Mouse (Mus musculus) adipocyte (in vitro differentiated cells): ENCODE measurements around the gene Vmn1r1.

Source experiments
- DNase-seq: peaks from one replicate; pipeline ENCODE4 v3.0.0-alpha.2; 2016; ENCODE audit warnings: low spot score

Gene Vmn1r1

DNA sequence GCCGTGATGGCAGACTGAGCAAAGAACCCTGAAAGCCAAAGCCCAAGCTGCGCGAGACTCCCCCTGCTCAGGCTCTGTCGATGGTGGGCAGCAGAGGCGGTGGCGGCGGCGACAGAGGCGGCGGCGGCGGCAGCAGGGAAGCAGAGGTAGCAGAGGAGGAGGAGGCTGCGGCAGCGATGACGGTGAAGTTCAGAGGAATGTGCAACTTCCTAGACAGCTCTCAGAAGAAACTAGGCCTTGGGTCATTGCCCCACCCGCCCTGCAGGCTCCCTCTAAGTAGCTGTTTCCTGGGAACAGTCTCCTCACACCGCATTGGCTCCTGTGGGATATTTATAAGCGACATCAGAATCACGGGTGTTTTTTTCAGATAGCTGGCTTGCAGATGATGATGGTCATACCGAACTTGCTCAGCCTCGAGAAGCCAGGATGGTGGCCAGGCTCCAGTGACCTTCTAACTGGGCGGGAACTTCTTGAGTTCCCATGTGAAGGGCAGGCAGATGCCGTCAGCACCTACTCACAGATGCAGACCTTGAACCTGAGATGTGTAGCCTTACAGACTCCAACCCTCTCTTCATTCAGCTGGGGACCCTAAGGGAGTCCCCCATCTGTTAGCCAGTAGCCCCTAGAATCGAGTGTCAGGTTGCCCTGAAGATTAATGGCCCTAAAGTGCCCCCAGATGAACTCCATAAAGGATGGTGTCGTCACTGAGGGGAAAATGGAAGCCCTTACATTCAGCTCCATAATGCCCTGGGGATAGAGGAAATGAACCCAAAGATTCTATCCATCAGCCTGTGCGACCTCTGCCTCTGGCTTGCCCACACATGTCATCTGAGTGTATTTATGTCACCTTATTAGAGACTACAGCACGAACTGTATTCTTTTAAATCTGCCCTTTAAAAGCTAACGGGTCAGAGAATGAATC, 26.8 kb downstream of the Vmn1r1 start:
- no peak for DNase-seq

DNA sequence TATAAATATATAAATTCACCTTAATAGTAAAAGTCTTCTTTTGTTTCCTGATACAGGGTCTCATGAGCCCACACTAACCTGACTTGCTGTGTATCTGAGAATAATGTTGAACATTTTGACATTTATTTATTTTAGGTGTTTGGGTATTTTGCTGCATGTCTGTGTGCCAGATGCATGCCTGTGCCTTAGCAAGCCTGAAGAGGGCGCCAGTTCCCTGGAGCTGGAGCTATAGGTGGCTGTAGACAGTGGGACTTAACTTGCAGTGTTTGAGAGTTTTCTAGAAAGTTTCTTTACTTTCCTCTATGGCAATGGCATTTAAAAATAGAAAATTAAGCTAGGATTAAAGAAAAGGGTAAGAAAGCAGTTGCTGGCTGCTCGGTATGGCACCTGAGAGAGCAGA, 33.5 kb downstream of the Vmn1r1 start:
- DNase-seq = no peak

DNA sequence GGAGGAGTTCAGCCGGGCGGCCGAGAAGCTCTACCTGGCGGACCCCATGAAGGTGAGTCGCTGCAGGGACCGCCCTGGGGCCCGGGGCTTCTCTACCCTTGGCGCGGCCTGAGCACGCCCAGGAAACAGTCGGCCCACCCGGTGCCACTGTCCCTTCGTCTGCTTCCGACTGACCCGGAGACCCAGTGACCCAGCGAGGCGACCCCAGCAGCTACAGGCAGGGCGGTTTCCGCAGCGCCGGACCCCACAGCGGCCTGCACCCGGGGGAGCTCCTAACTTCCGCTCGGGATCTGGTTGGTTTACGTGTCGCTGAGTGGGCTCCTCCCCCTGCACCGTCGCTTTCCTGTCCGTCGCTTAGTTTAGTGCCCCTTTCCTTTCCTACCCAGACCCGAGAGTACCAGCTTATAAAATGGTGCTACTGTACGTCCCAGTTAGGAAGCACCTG, 39.3 kb downstream of the Vmn1r1 start:
- DNase-seq = peak; percentile 56

DNA sequence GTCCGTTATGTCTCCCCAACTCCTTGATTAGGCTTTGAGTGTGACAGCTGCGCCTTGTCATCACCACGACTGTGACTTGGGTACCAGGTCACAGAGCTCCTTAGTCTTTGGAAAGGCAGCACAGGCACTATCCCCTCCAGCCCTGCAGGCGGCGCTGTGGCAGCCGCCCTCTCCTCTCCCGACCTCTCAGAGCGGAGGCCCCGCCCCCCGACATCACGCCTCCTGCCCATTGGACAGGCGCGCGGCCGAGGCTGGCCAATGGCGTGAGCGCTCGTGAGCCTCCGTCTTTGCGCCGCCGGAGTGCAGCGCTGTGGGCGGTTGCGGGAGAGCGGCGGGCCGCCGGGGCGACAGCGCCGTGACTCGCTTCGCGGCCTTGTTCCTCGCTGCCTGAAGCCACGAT, 39.8 kb downstream of the Vmn1r1 start, which contains the start of gene Srp9:
Srp9 (plus strand) TSS at position 232 of the 400 bp plus-strand sequence.
- DNase-seq = peak; percentile 98

DNA sequence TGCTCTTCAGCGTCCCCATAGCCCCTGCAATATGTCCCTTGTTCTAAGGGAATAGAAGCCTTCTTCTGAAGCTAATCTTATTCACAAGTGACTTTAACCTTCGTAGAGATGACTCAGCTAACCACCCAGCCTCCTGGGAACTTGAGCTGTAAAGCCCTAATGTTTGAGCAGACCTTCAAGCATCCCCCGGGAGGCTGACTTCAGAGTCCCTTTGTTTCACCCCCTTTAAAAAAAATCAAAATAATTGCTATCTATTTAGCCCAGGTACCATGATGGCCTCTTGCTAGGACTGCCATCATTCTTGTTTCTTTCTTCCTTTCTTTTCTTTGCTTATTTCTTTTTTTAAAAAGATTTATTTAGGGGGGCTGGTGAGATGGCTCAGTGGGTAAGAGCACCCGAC, 41.9 kb downstream of the Vmn1r1 start:
- DNase-seq = no peak

DNA sequence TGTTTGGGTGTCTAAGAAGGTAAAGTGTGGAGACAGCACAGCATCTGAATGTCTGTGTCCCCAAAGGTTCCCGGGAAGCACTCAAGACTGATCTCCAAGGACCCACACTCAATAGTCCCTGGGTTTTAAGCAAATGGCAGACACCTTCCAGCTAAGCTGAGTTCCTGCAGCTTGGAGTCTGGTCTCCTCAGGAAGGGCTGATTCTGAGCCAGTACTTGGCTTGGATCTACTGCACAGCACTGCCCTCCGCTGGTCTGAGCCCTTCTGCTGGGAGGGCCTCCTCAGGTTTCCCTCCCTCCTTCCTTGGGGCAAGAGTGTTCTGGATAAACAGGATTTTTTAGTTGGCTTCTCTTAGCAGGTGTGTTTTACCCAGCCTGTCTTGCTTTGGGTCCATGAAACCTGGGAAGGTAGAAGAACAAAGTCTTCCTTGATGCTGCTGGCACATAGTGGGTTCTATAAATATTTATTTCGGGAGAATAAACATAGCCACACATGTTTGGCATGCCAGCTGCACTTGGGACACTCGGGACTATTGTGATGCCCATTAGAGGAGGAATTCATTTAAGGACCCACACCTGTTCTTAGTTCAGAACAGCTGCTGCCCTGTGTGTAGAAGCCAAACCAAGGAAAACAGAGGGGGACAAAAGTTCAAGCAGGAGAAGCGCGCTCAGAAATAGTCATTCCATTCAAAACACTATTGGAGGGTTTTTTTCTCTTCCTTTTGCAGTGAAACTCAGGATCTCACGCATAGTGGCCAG, 48.5 kb downstream of the Vmn1r1 start:
- DNase-seq = peak; percentile 61

DNA sequence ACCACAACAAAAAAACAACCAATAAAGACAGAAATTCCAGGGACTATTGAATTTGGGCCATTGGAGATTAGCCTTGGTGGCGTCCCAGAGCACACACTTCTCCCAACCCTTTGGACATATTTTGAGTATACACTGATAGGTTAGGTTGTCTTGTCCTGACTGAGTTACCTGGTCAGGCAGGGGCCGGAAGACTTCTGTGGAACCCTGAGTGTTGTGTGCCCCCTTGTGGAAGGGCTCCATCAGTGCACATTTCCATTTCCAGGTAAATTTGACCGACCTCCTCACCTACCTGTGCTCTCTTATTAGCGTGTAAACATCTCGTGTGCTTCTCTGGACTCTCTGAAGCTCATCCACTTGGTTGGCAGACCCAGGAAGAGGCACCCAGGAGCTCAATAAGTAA, 49.1 kb downstream of the Vmn1r1 start:
- peak; percentile 54 for DNase-seq

DNA sequence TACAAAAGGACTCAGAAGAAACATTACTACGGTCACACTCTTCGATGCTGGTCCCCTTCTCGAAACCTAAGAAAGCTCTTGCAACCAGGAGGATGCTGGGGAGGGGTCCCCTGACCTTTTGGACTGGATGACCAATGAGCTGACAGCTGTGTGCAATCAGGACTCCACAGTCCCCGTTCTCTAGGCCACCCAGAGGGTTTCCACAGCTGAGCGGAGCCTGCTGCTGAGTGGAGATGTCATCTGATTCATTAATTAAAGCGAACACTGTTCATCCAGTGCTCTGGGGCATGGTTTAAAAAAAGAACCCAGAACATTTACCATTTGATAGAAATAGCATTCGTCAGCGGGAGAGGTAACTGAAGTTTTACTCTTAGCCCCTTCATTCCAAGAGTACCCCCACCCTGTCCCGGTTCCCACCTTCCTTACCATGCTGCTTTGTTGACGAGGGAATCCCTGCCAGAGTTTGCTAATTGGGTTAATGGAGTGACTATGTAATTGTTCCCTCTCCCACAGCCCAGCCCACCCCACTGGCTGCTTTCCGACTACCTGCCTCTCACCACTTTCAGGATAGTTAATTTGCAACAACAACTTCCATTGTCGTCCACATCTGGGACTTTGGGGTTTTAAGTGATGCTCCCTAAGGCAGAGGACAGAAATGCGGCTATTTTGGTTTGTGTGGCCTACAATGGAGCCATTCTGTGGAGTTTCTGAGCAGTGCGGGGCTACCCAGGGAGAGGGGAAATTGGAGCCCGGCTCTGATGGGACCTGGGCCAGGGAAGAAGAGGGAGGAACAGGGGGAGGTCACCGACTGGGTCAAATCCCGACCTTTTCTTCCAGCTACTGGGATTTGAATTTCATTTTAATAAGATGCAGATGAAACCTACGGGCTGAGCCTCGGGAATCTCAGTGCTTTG, 50.4 kb downstream of the Vmn1r1 start:
- no peak for DNase-seq

DNA sequence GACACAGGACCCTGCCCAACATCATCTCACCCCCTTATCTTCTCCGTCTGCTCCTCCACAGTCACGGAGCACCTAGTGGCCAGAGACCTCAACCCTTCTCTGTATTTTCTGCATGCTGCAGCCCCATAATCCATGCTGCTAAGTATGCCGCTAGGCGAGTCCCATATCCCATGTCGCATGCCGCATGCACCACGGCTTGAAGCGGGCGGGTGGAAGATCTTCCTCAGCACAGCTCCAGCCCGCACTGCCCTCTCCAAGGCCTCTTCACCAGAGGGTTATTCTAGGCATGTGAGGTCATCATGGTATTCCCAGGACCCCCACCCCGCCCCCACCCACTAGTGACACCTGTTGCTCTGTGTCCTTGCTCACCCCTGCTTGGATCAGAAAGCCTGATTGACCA, 51.2 kb downstream of the Vmn1r1 start:
- no peak for DNase-seq

DNA sequence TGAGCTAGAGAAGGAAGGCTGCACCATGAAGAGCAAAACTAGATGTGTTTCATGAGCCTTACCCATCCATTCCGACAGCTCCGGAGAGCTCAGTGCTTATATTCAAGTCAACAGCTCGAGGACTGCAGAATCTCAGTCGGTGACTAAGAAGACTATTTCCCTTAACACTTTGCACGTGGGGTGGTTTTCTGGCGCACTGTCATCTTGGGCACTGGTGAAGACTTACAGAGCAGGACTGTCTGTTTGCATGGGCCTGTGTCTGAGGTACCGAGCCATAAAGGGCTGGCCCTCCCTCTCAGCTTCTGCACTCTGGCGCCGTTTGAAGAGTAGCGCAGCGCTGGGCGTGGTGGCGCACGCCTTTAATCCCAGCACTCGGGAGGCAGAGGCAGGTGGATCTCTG, 51.9 kb downstream of the Vmn1r1 start:
- no peak for DNase-seq

DNA sequence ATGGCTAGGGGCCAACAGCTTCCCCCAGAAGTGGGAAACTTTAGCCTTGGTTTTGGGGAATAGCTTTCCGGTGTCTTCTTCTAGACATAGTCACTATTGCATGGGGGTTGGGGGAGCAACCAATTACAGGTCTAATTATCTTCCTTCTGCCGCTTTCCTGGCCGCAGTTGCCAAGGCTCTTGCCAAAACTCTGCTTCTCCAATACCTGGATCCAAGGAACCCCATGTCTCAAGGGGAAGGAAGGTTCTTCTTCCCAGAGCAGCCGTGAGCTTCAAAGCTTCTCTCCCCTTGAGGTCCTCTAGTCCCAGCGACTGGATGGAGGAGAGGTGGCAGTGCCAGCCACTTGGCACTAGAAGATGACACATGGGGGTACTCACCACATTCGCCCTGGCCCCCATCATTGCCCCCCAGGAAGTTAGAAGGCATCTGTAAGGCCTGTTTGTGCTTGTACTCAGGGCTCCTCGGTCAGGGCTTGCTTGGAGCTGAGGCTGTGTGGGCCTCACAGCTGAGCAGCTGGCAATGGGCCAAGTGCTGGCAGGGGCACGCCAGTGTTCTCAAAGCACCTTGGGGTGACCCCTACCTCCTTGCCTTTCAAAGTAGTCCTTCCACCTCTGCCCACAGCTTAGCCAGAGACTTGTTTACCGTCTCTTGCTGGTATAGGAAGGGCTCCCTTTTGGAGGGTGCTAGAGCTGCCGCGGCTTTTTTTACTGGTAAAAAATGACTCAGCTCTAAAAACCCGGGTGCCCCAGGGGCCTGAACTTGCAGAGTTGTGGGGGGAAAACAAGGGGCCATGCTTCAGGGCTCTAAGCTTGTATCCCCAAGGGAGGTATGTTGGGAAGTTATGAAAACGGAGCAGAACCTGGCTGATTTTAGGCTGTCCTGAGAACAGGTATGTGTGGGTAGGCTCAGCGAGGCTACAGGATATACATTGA, 52.6 kb downstream of the Vmn1r1 start:
- no peak for DNase-seq

DNA sequence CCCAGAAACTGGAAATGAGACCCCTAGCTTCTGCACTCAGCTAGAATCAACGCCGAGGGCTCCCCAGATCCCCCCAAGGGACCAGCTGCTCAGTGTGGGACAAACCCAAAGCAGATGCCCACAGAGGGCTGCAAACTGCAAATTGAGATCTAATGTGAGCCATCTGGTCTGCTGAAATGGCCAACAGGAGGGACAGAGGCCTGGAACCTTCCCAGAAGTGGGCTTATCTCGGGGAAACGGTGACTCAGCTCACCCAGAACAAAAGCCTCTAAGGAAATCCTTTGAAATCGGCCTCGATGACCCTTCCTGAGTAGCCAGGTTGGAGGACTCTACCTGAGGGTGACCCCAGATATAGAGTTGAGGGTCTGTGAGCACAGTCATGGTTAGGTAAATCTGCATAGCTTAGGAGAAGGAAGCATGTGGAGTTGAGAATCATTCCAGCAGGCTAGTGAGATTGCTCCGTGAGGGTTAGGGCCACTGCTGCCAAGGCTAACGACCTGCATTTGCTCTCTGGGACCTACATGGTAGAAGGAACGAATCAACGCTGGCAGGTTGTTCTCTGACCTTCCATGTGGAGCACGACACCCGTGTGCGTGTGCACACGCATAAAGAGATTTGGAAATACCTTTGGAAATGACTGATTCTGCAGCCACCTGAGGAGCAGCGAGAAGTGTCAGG, 53.4 kb downstream of the Vmn1r1 start:
- DNase-seq = no peak

DNA sequence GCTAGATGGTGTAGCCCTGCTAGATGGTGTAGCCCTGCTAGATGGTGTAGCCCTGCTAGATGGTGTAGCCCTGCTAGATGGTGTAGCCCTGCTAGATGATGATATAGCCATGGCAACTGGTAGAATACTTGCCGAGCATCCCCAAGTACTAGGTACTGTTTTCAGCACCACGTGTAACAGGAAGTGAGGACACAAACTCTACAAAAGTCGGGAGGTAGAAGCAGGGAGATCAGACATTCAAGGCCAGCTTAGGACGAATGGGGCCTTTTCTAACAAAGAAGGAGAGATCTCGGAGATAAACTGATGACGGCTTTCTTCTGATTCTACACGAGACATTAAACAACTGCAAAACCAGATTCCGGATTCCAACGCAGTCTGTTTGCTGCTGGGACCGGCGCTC, 54.1 kb downstream of the Vmn1r1 start:
- DNase-seq = no peak

DNA sequence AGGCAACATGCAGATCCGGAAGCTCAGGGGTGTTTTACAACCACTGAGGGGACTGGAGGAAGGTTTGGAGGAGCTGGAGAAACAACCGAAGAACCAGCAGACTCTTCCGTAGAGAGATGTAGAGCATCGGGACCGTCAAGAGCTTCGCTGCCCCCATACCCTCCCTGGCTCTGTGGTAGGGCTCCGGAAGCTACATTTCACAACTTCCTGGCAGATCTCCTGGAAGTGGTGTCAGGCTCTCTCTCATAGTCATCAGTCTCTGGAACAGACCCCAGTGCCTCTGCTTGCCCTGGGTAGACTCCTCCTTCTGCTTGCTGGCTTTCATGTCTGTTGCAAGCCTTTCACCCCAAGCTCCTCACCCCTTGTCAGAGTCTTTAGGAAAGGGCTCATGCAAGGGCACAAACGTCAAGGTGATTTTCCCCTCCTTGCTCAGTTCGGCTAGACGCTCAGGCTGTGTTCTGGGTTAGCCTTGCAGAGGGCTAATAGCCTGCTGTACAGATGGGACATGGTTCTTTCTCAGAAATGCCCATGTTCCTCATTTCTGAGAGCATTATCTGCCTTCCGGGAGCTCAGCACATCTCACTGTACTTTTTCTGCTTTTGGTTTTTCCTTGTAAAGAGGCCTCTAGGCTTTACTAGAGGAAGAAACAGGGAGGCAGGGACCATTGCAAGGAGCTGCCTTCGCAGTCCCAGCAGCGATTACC, 55.7 kb downstream of the Vmn1r1 start:
- DNase-seq = peak; percentile 90

DNA sequence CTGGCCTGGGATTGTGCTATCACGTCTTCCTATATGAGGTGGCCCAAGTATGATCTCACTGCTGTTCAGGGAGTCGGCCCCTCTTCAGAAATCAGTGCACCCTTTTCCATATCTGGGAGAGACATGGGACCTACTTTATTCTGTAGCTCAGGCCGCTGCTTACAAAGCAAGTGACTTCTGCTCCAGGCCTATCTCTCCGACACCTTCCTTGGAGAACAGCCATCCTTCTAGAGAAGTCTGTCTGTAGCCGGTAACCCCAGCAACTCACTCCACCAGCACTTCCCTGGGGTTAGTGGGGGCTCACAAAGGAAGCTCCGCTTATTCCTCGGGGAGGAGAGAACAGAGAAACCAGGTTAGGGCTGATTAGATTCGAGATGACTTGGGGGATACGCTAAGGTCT, 57.0 kb downstream of the Vmn1r1 start:
- no peak for DNase-seq

DNA sequence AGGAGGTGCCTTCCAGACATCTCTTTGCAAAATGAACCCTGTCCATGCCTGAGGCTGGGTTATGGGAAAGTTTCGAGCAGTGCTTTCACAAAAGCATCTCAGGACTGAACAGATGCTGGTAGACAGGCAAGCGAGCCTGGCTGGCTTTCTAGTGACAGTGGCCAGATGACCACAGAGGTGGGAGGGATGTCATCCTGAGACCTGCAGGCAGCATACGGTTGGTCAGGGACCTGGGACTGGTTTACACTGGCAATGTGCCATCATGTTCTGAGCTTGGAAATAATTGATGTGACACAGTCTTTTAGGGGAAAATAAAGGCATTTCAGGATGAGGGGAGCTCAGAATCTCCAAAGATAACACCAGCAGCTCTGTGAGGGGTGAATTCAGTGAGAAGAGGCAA, 59.3 kb downstream of the Vmn1r1 start:
- no peak for DNase-seq
